Mouse (Mus musculus): ENCODE measurements around the gene Rab42. TPM values are rescaled to one million over a fixed set of nuclear protein-coding genes. Genes with fewer than 3 reads are reported as not detected.
A peak's percentile ranks its signal among the peaks of the same experiment; 100 is the strongest.

Gene Rab42
- polyA plus RNA-seq, 1 experiment from 2014 or later: 2.5 TPM

DNA sequence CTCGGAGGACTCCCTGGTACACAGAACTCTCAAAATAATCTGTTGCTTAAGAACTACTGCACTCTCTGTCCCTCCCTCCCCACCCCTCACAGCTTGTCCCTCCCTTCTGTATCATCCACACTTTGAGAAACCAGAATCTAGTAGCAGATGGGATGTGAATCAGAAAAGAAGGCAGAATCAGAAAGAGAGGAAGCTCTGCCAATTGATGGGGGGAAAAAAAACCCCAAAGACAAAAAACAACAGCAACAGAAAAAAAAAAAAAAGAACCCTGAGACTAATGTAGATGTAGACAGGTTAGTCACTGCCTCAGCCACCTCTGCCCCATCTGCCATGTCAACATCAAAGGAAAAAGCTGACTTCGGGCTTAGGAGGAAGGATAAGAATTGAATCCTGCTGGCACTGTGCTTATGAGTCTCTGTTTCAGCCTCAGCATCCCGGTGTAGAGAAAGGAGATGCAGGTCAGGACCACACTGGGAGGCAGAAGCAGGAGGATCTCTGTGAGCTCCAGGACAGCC is 36.3 kb downstream of the Rab42 start:
- no peaks in the 10 kb centered on the region for H3K9me3 ChIP-seq (ENCODE audit: control insufficient read depth, low read length)
- H3K4me2 ChIP-seq (ENCODE audit: low read depth, low read length): no peak overlapping the region
- WGBS: 70% methylated on average over 3 of the region's 3 CpGs
- no peak overlapping the region for H3K9ac ChIP-seq (ENCODE audit: low read length)
- no peak overlapping the region for H3K27ac ChIP-seq (ENCODE audit: low read length)
- H3K4me3 ChIP-seq (ENCODE audit: low read length): no peak overlapping the region
- H3K36me3 ChIP-seq (ENCODE audit: control insufficient read depth, insufficient read depth, low read length): no peaks in the 10 kb centered on the region
- no peak for ATAC-seq (ENCODE audit: low read depth)
- H3K4me1 ChIP-seq (replicated peaks; ENCODE audit: control insufficient read depth, insufficient read depth, low read length): peaks cover 4% of the 10 kb centered on the region
- no peaks in the 10 kb centered on the region for H3K27me3 ChIP-seq (ENCODE audit: control insufficient read depth, insufficient read depth, low read depth, low read length)

DNA sequence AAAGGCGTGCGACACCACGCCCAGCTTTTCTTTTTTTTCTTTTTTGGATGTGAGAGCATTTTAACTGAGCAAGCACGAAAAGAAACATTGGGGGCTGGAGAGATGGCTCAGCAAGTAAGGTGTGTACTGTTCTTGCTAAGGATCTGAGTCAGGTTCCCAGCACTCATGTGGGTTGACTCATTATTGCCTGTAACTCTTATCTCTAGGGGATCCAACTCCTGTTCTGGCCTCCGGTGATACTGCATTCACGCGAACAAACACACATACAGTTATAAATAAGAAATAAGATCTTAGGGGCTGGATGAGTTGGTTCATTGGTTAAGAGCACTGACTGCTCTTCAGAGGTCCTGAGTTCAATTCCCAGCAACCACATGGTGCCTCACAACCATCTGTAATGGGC is 39.9 kb downstream of the Rab42 start:
- H3K9ac ChIP-seq (ENCODE audit: low read length): no peak overlapping the region
- H3K27ac ChIP-seq (ENCODE audit: low read length): no peak overlapping the region
- no peak overlapping the region for H3K4me3 ChIP-seq (ENCODE audit: low read length)
- WGBS: 93% methylated on average over 7 of the region's 7 CpGs
- H3K27me3 ChIP-seq (ENCODE audit: control insufficient read depth, insufficient read depth, low read depth, low read length): no peaks in the 10 kb centered on the region
- no peak for ATAC-seq (ENCODE audit: low read depth)
- H3K9me3 ChIP-seq (ENCODE audit: control insufficient read depth, low read length): no peaks in the 10 kb centered on the region
- no peaks in the 10 kb centered on the region for H3K36me3 ChIP-seq (ENCODE audit: control insufficient read depth, insufficient read depth, low read length)
- no peak overlapping the region for H3K4me2 ChIP-seq (ENCODE audit: low read depth, low read length)
- H3K4me1 ChIP-seq (replicated peaks; ENCODE audit: control insufficient read depth, insufficient read depth, low read length): peaks cover 20% of the 10 kb centered on the region

DNA sequence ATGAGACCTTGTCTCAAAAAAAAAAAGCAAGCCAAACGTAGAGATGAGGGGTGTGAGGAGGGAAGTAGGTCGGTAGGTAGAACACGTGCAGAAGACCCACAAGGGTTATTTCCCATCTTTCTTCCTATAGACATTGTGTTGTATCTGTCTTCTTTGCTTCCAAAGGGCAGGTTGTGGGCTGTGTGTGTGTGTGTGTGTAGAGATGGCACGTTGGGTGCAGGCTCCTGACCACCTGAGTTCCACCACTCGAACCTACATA is 40.9 kb downstream of the Rab42 start:
- WGBS: 66% methylated on average over 5 of the region's 5 CpGs
- H3K27me3 ChIP-seq (ENCODE audit: control insufficient read depth, insufficient read depth, low read depth, low read length): no peaks in the 10 kb centered on the region
- H3K9ac ChIP-seq (ENCODE audit: low read length): no peak overlapping the region; the same call in 1 of the 2 replicates
- no peak for ATAC-seq (ENCODE audit: low read depth)
- peak overlapping the region; percentile 91 for H3K4me3 ChIP-seq (ENCODE audit: low read length)
- peak overlapping the region; percentile 77 for H3K4me2 ChIP-seq (ENCODE audit: low read depth, low read length)
- H3K9me3 ChIP-seq (ENCODE audit: control insufficient read depth, low read length): no peaks in the 10 kb centered on the region
- H3K27ac ChIP-seq (ENCODE audit: low read length): peak overlapping the region; percentile 96
- H3K36me3 ChIP-seq (ENCODE audit: control insufficient read depth, insufficient read depth, low read length): no peaks in the 10 kb centered on the region
- H3K4me1 ChIP-seq (replicated peaks; ENCODE audit: control insufficient read depth, insufficient read depth, low read length): peaks cover 20% of the 10 kb centered on the region

DNA sequence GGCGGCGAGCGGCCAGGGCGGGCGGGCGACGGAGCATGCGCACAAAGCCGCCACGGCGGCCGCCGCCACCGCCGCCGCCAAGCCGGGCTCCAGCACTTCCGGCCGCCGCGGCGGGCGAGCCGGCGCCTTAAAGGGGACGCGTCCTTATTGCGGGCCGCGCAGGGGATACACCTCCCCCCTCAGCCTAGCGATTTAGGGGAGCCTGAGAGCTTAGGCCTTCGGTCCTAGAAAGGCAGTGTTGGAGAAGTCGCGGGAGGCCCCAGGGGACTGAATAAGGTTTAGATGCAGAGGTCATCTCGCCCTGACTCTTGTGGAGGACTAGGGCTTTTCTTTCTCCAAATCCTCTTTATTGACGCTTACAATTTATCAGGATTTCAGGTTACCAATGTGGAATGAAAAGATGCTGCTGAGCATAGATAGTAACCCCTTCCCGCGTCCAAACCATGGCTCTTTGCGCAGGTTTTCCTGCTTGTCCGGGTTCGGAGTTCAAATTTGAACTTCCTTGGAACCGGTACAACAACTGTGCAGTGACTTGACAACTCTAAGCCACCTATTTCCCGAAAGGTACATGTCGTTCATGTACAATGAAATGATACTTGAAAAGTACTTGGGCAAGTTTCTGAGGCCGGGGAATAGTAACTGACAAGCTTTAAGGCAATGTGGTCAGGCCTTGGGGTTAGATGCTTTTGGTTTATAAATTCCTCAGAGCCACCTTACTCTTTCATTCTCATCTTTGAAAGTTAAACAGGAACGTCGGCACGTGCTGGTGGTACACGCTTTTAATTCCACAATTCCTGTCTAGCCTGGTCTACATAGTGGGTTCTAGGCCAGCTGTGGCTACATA is 41.4 kb downstream of the Rab42 start, which contains the start of gene Gmeb1:
Gene Gmeb1, minus strand, starts transcription at position 89 of the 844 bp plus-strand sequence.
- 10% methylated on average over 36 of the region's 49 CpGs for WGBS
- Histone ChIP-seq H3K27me3 (ENCODE audit: control insufficient read depth, insufficient read depth, low read depth, low read length) (no peaks in the 10 kb centered on the region), H3K9me3 (ENCODE audit: control insufficient read depth, low read length) (no peaks in the 10 kb centered on the region), H3K9ac (ENCODE audit: low read length) (peak within 1 kb of the TSS; percentile 98), H3K4me1 (replicated peaks; ENCODE audit: control insufficient read depth, insufficient read depth, low read length) (peaks cover 20% of the 10 kb centered on the region), H3K36me3 (ENCODE audit: control insufficient read depth, insufficient read depth, low read length) (no peaks in the 10 kb centered on the region), H3K27ac (ENCODE audit: low read length) (peak within 1 kb of the TSS; percentile 96), H3K4me2 (ENCODE audit: low read depth, low read length) (peak within 1 kb of the TSS; percentile 88), H3K4me3 (ENCODE audit: low read length) (peak within 1 kb of the TSS; percentile 91)
- ATAC-seq (ENCODE audit: low read depth): peak; percentile 94

DNA sequence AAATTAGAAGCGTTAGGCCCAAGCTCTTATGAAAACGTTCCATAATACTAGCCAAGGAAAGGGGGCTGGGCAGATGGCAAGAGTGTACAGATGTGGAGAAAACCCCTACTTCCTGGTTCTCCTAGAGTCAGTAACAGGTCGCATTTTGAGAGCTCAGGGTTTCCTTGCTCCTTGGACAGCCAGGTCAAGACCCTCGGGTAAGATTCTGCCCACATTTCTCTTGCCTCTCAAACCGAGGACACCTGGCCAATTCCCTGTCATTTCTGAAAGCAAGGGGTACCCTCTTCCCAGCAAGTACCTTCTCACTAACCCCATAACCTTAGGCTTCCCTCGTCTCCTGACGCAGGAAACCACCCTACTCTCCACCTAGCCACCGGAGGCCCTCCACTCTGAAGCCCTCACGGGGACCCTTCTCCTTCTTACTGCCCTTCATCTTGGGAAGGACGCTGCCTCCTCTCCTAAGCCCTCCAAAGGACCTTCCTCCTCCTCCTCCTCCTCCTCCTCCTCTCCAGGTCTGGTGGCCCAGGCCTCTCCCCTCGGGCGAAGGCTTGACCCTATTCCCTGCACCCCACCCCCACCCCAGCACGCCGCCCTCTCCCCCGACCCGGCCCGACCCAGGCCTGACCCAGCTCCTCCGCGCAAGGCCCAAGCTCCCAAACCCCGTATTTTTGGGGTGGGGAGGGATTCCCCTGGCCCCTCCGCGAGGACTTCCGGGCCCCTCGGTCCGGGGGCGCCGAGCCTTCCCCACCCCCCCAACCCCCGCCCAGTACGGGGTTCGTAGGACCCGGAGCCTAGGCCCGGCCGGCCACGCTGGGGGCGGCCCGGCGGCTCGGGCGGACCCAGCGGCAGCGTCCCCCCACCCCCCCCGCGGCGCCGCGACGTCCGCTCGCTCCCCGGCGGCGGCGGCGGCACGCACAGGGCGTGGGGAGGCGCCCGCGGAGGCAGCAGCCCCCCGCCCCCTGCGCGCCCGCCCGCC is 42.5 kb downstream of the Rab42 start:
- peak; percentile 91 for ATAC-seq (ENCODE audit: low read depth)
- no peaks in the 10 kb centered on the region for H3K36me3 ChIP-seq (ENCODE audit: control insufficient read depth, insufficient read depth, low read length)
- peak overlapping the region; percentile 98 for H3K9ac ChIP-seq (ENCODE audit: low read length)
- WGBS: under 1% methylated on average over 56 of the region's 64 CpGs
- peaks cover 20% of the 10 kb centered on the region for H3K4me1 ChIP-seq (replicated peaks; ENCODE audit: control insufficient read depth, insufficient read depth, low read length)
- peak overlapping the region; percentile 88 for H3K4me2 ChIP-seq (ENCODE audit: low read depth, low read length)
- no peaks in the 10 kb centered on the region for H3K27me3 ChIP-seq (ENCODE audit: control insufficient read depth, insufficient read depth, low read depth, low read length)
- peak overlapping the region; percentile 91 for H3K4me3 ChIP-seq (ENCODE audit: low read length)
- no peaks in the 10 kb centered on the region for H3K9me3 ChIP-seq (ENCODE audit: control insufficient read depth, low read length)
- H3K27ac ChIP-seq (ENCODE audit: low read length): peak overlapping the region; percentile 96

DNA sequence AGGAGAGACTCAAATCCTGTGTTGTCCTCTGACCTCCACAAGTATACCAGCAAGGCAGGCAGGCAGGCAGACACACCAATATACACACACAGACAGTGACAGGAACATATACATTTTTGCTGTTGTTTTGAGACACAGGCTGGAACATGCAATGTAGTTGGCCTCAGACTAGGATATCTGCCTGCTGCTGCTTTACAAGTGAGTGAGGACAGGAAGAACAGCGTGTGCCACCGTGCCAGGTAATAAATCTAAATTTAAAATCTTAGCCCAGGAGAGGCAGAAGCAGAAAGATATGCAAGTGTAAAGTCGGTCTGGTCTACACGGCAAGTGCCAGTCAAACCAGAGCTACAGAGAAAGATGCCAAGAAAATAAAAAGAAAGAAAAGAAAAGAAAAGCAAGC is 43.9 kb downstream of the Rab42 start:
- H3K4me3 ChIP-seq (ENCODE audit: low read length): no peak overlapping the region; the same call in 1 of the 2 replicates

DNA sequence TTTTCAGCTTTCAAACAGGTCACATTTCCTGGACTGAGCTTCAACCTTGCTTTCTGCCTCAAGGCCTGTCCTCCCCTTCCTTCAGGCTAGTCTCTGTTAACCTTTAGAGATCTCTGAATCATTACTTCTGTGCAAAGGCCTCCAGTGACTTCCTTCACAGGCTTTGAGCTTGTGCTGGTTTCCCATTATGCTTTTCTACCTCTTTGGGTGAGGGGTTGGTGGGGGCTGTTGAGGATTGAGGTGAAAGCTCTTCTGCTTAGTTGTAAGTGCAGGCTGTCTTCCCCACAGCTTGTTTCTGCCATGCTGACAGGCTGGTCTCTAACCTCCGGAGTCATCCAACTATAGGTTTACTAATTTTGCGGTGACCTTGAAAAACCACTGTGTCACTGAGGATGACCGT is 46.8 kb downstream of the Rab42 start:
- H3K9ac ChIP-seq (ENCODE audit: low read length): no peak overlapping the region
- ATAC-seq (ENCODE audit: low read depth): no peak
- 89% methylated on average over 3 of the region's 3 CpGs for WGBS
- no peak overlapping the region for H3K4me2 ChIP-seq (ENCODE audit: low read depth, low read length)
- peaks cover 13% of the 10 kb centered on the region for H3K4me1 ChIP-seq (replicated peaks; ENCODE audit: control insufficient read depth, insufficient read depth, low read length)
- no peaks in the 10 kb centered on the region for H3K9me3 ChIP-seq (ENCODE audit: control insufficient read depth, low read length)
- H3K27me3 ChIP-seq (ENCODE audit: control insufficient read depth, insufficient read depth, low read depth, low read length): no peaks in the 10 kb centered on the region
- no peaks in the 10 kb centered on the region for H3K36me3 ChIP-seq (ENCODE audit: control insufficient read depth, insufficient read depth, low read length)
- H3K27ac ChIP-seq (ENCODE audit: low read length): 0 out of 2 replicates have a peak overlapping the region, but pooled peaks have one; percentile 8
- H3K4me3 ChIP-seq (ENCODE audit: low read length): no peak overlapping the region

More for the DNA sequence above, 43.9 kb downstream of the Rab42 start:
- Histone ChIP-seq H3K36me3 (ENCODE audit: control insufficient read depth, insufficient read depth, low read length) (no peaks in the 10 kb centered on the region), H3K27ac (ENCODE audit: low read length) (no peak overlapping the region), H3K4me2 (ENCODE audit: low read depth, low read length) (peak overlapping the region; percentile 88), H3K9ac (ENCODE audit: low read length) (no peak overlapping the region; the same call in 1 of the 2 replicates), H3K4me1 (replicated peaks; ENCODE audit: control insufficient read depth, insufficient read depth, low read length) (peaks cover 20% of the 10 kb centered on the region), H3K27me3 (ENCODE audit: control insufficient read depth, insufficient read depth, low read depth, low read length) (no peaks in the 10 kb centered on the region), H3K9me3 (ENCODE audit: control insufficient read depth, low read length) (no peaks in the 10 kb centered on the region)
- no peak for ATAC-seq (ENCODE audit: low read depth)
- 72% methylated on average over 4 of the region's 4 CpGs for WGBS

DNA sequence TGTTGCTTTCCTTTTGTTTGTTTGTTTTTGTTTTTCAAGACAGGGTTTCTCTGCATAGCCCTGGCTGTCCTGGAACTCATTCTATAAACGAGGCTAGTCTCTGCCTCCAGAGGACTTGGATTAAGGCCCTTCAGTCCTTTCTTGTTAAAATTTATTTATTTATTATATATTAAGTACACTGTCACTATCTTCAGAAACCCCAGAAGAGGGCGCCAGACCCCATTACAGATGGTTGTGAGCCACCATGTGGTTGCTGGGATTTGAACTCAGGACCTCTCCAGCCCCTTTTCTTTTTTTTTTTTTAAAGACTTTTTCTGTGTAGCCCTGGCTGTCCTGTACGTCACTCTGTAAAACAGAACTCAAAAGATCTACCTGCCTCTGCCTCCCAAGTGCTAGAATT is 48.2 kb downstream of the Rab42 start:
- WGBS: 76% methylated on average over 3 of the region's 3 CpGs
- peaks cover 8% of the 10 kb centered on the region for H3K36me3 ChIP-seq (ENCODE audit: control insufficient read depth, insufficient read depth, low read length)
- no peak for ATAC-seq (ENCODE audit: low read depth)

DNA sequence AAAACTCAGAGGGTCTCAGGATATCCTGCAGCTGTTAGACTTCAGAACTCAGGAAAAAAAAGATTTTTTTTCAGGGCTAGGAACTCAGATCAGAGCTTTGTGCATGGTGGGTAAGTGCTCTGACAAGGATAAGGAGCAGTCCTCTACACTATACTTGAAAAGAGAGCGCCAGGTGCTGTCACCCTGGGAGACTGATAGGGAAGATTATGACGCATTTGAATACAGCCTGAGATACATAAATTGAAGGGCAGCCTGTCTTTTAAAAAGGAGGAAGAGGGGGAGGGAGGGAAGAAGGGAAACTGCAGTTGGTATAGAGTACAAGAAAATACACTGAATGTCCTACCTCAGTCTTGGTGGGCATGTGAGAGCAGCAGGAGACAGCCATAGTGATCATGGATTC is 49.6 kb downstream of the Rab42 start:
- peaks cover 13% of the 10 kb centered on the region for H3K36me3 ChIP-seq (ENCODE audit: control insufficient read depth, insufficient read depth, low read length)
- H3K9me3 ChIP-seq (ENCODE audit: control insufficient read depth, low read length): no peaks in the 10 kb centered on the region
- H3K4me2 ChIP-seq (ENCODE audit: low read depth, low read length): no peak overlapping the region
- no peak for ATAC-seq (ENCODE audit: low read depth)
- H3K4me3 ChIP-seq (ENCODE audit: low read length): no peak overlapping the region
- no peaks in the 10 kb centered on the region for H3K27me3 ChIP-seq (ENCODE audit: control insufficient read depth, insufficient read depth, low read depth, low read length)
- H3K27ac ChIP-seq (ENCODE audit: low read length): no peak overlapping the region; the same call in 1 of the 2 replicates
- H3K4me1 ChIP-seq (replicated peaks; ENCODE audit: control insufficient read depth, insufficient read depth, low read length): no peaks in the 10 kb centered on the region; the same call in 1 of the 2 replicates
- no peak overlapping the region for H3K9ac ChIP-seq (ENCODE audit: low read length)
- 56% methylated on average over 2 of the region's 2 CpGs for WGBS

More for the DNA sequence above, 48.2 kb downstream of the Rab42 start:
- Histone ChIP-seq H3K27ac (ENCODE audit: low read length) (no peak overlapping the region), H3K4me3 (ENCODE audit: low read length) (no peak overlapping the region), H3K4me2 (ENCODE audit: low read depth, low read length) (no peak overlapping the region), H3K4me1 (replicated peaks; ENCODE audit: control insufficient read depth, insufficient read depth, low read length) (peaks cover 9% of the 10 kb centered on the region), H3K9ac (ENCODE audit: low read length) (no peak overlapping the region), H3K27me3 (ENCODE audit: control insufficient read depth, insufficient read depth, low read depth, low read length) (no peaks in the 10 kb centered on the region), H3K9me3 (ENCODE audit: control insufficient read depth, low read length) (no peaks in the 10 kb centered on the region)

Data from lung, embryonic 16.5 days (tissue).